Mouse (Mus musculus) embryonic facial prominence, embryonic 15.5 days (tissue): ENCODE measurements around the gene Prph. TPM values are rescaled to one million over a fixed set of nuclear protein-coding genes. Genes with fewer than 3 reads are reported as not detected.
A peak's percentile ranks its signal among the peaks of the same experiment; 100 is the strongest.
"Not testable (repeated sequence)": the region's sequence is repeated elsewhere in the genome, so short reads cannot be mapped to it uniquely, and the experiment has no call there.

Source experiments
- ATAC-seq: fragments of 200-750 bp; cut with Nextera tagmentation; 2 replicates; pipeline ENCODE4 v1.8.0; 2017; ENCODE audit warnings: low read depth, moderate TSS enrichment; ENCODE audit not compliant: insufficient number of reproducible peaks, low FRiP score, low TSS enrichment
- H3K27ac ChIP-seq: fragments of 300-500 bp; sonication (generic); replicated peaks from 2 replicates; pipeline ENCODE4 v1.5.1; 2015; ENCODE audit warnings: mild to moderate bottlenecking, inconsistent platforms
- H3K27me3 ChIP-seq: fragments of 300-500 bp; sonication (generic); 2 replicates; pipeline ENCODE4 v1.6.1; 2015; ENCODE audit warnings: inconsistent platforms
- H3K36me3 ChIP-seq: fragments of 300-500 bp; sonication (generic); 2 replicates; pipeline ENCODE4 v1.6.1; 2015; ENCODE audit warnings: mild to moderate bottlenecking, inconsistent platforms
- H3K4me1 ChIP-seq: fragments of 300-500 bp; sonication (generic); 2 replicates; pipeline ENCODE4 v1.6.1; 2015; ENCODE audit warnings: inconsistent platforms
- H3K4me2 ChIP-seq: fragments of 300-500 bp; sonication (generic); replicated peaks from 2 replicates; pipeline ENCODE4 v1.6.1; 2015; ENCODE audit warnings: mild to moderate bottlenecking, inconsistent platforms
- H3K4me3 ChIP-seq: fragments of 300-500 bp; sonication (generic); replicated peaks from 2 replicates; pipeline ENCODE4 v1.5.1; 2015; ENCODE audit warnings: mild to moderate bottlenecking, inconsistent platforms
- H3K9ac ChIP-seq: fragments of 300-500 bp; sonication (generic); 2 replicates; pipeline ENCODE4 v1.6.1; 2015; ENCODE audit warnings: inconsistent platforms
- H3K9me3 ChIP-seq: fragments of 300-500 bp; sonication (generic); replicated peaks from 2 replicates; pipeline ENCODE4 v1.6.1; 2016; ENCODE audit warnings: inconsistent platforms
- WGBS: fragments of 180-500 bp; shearing (Covaris S2); methylation state at CpG from one replicate; pipeline ENCODE4 v1.1.7; 2015; 5-methylcytosine and 5-hydroxymethylcytosine counted together
- polyA plus RNA-seq: library from polyadenylated mRNA; unstranded; fragments of >200 nt; fragmentation: Nextera tagmentation; extraction: Ambion mirVana; gene quantifications from 2 replicates; pipeline ENCODE4 v1.2.1, GENCODE M21; 2015

Gene Prph
- polyA plus RNA-seq, 1 experiment from 2014 or later: 9.9 TPM

GRCm38 (mm10) chr15:99045734-99046133 is 9.2 kb upstream of the Prph start:
- WGBS: 86% methylated on average over 6 of the region's 6 CpGs
- H3K4me1 ChIP-seq, ATAC-seq: not testable (repeated sequence)

GRCm38 (mm10) chr15:99049473-99050253 is 5.3 kb upstream of the Prph start:
- Histone ChIP-seq H3K36me3 (no peaks in the 10 kb centered on the region), H3K9ac (no peak overlapping the region), H3K4me3 (no peak overlapping the region), H3K4me1 (peaks cover 7% of the 10 kb centered on the region), H3K27me3 (peaks cover 35% of the 10 kb centered on the region), H3K27ac (no peak overlapping the region), H3K9me3 (no peaks in the 10 kb centered on the region), H3K4me2 (no peak overlapping the region)
- ATAC-seq: no peak
- 31% methylated on average over 13 of the region's 13 CpGs for WGBS

More at GRCm38 (mm10) chr15:99045734-99046133, 9.2 kb upstream of the Prph start:
- not testable (repeated sequence) for H3K4me3 ChIP-seq, H3K27ac ChIP-seq, H3K9ac ChIP-seq, H3K4me2 ChIP-seq, H3K9me3 ChIP-seq, H3K36me3 ChIP-seq
- peaks cover 10% of the 10 kb centered on the region for H3K27me3 ChIP-seq

GRCm38 (mm10) chr15:99053373-99053772 is 1.6 kb upstream of the Prph start:
- peaks cover 32% of the 10 kb centered on the region for H3K4me1 ChIP-seq
- no peak overlapping the region for H3K4me2 ChIP-seq
- no peak overlapping the region for H3K27ac ChIP-seq
- no peak for ATAC-seq
- H3K9ac ChIP-seq: no peak overlapping the region
- H3K36me3 ChIP-seq: no peaks in the 10 kb centered on the region
- no peak overlapping the region for H3K4me3 ChIP-seq
- peaks cover 70% of the 10 kb centered on the region for H3K27me3 ChIP-seq
- 13% methylated on average over 9 of the region's 9 CpGs for WGBS
- no peaks in the 10 kb centered on the region for H3K9me3 ChIP-seq

- H3K27ac ChIP-seq: no peak overlapping the region
- H3K4me3 ChIP-seq: peak overlapping the region; percentile 43
- no peak for ATAC-seq
- H3K9ac ChIP-seq: 0 out of 2 replicates have a peak overlapping the region, but pooled peaks have one; percentile 12
- under 1% methylated on average over 37 of the region's 37 CpGs for WGBS
- H3K4me2 ChIP-seq: peak overlapping the region; percentile 75
- H3K27me3 ChIP-seq: peaks cover 85% of the 10 kb centered on the region
- H3K9me3 ChIP-seq: no peaks in the 10 kb centered on the region
- no peaks in the 10 kb centered on the region for H3K36me3 ChIP-seq
- H3K4me1 ChIP-seq: peaks cover 32% of the 10 kb centered on the region
Measured at GRCm38 (mm10) chr15:99055511-99055961, 562 bp downstream of the Prph start.

GRCm38 (mm10) chr15:99056332-99056731 is 1.4 kb downstream of the Prph start:
- H3K4me1 ChIP-seq: peaks cover 32% of the 10 kb centered on the region
- ATAC-seq: no peak
- peaks cover 85% of the 10 kb centered on the region for H3K27me3 ChIP-seq
- WGBS: 5% methylated on average over 14 of the region's 14 CpGs
- H3K27ac ChIP-seq: no peak overlapping the region
- H3K4me3 ChIP-seq: peak overlapping the region; percentile 43; the same call in 1 of the 2 replicates
- H3K36me3 ChIP-seq: no peaks in the 10 kb centered on the region
- H3K9me3 ChIP-seq: no peaks in the 10 kb centered on the region
- H3K9ac ChIP-seq: no peak overlapping the region
- H3K4me2 ChIP-seq: peak overlapping the region; percentile 75

GRCm38 (mm10) chr15:99065557-99066165 is 10.7 kb downstream of the Prph start:
- H3K4me3 ChIP-seq: no peak overlapping the region
- ATAC-seq: no peak
- peaks cover 6% of the 10 kb centered on the region for H3K27me3 ChIP-seq
- no peak overlapping the region for H3K9ac ChIP-seq
- WGBS: 55% methylated on average over 12 of the region's 12 CpGs
- no peaks in the 10 kb centered on the region for H3K36me3 ChIP-seq
- no peaks in the 10 kb centered on the region for H3K9me3 ChIP-seq
- no peak overlapping the region for H3K27ac ChIP-seq
- H3K4me1 ChIP-seq: no peaks in the 10 kb centered on the region
- no peak overlapping the region for H3K4me2 ChIP-seq

GRCm38 (mm10) chr15:99071988-99072387 is 17.0 kb downstream of the Prph start:
- no peaks in the 10 kb centered on the region; the same call in 1 of the 2 replicates for H3K27me3 ChIP-seq
- no peak overlapping the region for H3K9ac ChIP-seq
- H3K27ac ChIP-seq: no peak overlapping the region
- H3K9me3 ChIP-seq: no peaks in the 10 kb centered on the region
- 89% methylated on average over 1 of the region's 1 CpGs for WGBS
- no peak overlapping the region for H3K4me2 ChIP-seq
- no peaks in the 10 kb centered on the region for H3K36me3 ChIP-seq
- H3K4me3 ChIP-seq: no peak overlapping the region
- H3K4me1 ChIP-seq: peaks cover 19% of the 10 kb centered on the region
- ATAC-seq: no peak

- Histone ChIP-seq H3K4me2 (peak within 1 kb of the TSS; percentile 93), H3K4me1 (peaks cover 29% of the 10 kb centered on the region), H3K27me3 (no peaks in the 10 kb centered on the region), H3K4me3 (peak within 1 kb of the TSS; percentile 65), H3K9ac (peak within 1 kb of the TSS; percentile 69), H3K27ac (peak within 1 kb of the TSS; percentile 99), H3K9me3 (no peaks in the 10 kb centered on the region), H3K36me3 (peaks cover 11% of the 10 kb centered on the region; the same call in 1 of the 2 replicates)
- WGBS: 15% methylated on average over 9 of the region's 9 CpGs
- peak; percentile 15; the same call in 1 of the 2 replicates for ATAC-seq
Measured at GRCm38 (mm10) chr15:99074019-99074599, 19.1 kb downstream of the Prph start, which contains the start of gene Troap. Gene Troap (plus strand): TSS chr15:99074575.

- Histone ChIP-seq H3K9me3 (no peaks in the 10 kb centered on the region), H3K27me3 (no peaks in the 10 kb centered on the region), H3K9ac (peak overlapping the region; percentile 69), H3K4me1 (peaks cover 29% of the 10 kb centered on the region), H3K36me3 (peaks cover 11% of the 10 kb centered on the region; the same call in 1 of the 2 replicates), H3K4me2 (peak overlapping the region; percentile 93), H3K27ac (peak overlapping the region; percentile 99), H3K4me3 (peak overlapping the region; percentile 65)
- WGBS: under 1% methylated on average over 44 of the region's 44 CpGs
- ATAC-seq: peak; percentile 95
Measured at GRCm38 (mm10) chr15:99074600-99075333, 19.8 kb downstream of the Prph start.

- Histone ChIP-seq H3K4me2 (peak overlapping the region; percentile 93), H3K4me3 (peak overlapping the region; percentile 65), H3K36me3 (peaks cover 11% of the 10 kb centered on the region; the same call in 1 of the 2 replicates), H3K4me1 (peaks cover 29% of the 10 kb centered on the region)
- H3K9ac ChIP-seq, H3K9me3 ChIP-seq, ATAC-seq, H3K27me3 ChIP-seq, H3K27ac ChIP-seq: not testable (repeated sequence)
- WGBS: over 99% methylated on average over 3 of the region's 3 CpGs
Measured at GRCm38 (mm10) chr15:99076011-99076410, 21.0 kb downstream of the Prph start.
